Mouse (Mus musculus) megakaryocyte-erythroid progenitor cell, adult 5-6 weeks (primary cell): Measurements from ENCODE around the gene Rnf135. TPM values are rescaled to one million over a fixed set of nuclear protein-coding genes. Genes with fewer than 3 reads are reported as not detected.
"Not testable (repeated sequence)": the region's sequence is repeated elsewhere in the genome, so short reads cannot be mapped to it uniquely, and the experiment has no call there.

Experiments used
- ATAC-seq: replicated peaks from 2 replicates; pipeline ENCODE4 v1.8.0; 2016; ENCODE audit warnings: mild to moderate bottlenecking, inconsistent platforms; ENCODE audit not compliant: severe bottlenecking, poor library complexity, low FRiP score, low TSS enrichment
- total RNA-seq, 2 experiments: library from RNA; stranded (forward) in 1 of 2; stranded (reverse) in 1 of 2; fragments of 200-1000, 215-1000 nt in 1 of 2; fragments of >200 nt in 1 of 2; fragmentation: Nextera tagmentation in 1 of 2; gene quantifications; 2 replicates each; pipeline ENCODE4 v1.2.3; 2014 to 2017

The Rnf135 gene
- total RNA-seq, 2 experiments from 2014 or later, result 5.0 to 9.1 TPM

DNA sequence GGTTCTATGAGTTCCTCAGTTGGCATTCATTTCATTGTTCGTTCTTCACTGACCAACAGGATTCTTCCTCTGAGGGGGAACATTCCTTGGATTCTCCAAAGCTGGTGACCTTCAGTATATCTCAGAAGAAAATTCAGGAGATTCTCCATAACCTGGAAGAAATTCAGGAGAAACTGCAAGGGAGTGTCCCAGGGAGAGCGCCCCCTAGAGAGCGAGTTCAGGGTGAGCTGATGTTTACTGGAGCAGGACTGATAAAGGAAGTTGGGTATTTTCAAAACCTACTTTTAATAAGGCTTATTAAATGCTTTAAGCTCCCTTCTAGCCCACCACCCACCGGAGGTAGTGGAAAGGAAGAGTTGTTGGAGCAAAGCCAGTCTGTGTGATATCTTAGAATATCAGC lies 10.2 kb downstream of the Rnf135 start:
- ATAC-seq, result no peak

DNA sequence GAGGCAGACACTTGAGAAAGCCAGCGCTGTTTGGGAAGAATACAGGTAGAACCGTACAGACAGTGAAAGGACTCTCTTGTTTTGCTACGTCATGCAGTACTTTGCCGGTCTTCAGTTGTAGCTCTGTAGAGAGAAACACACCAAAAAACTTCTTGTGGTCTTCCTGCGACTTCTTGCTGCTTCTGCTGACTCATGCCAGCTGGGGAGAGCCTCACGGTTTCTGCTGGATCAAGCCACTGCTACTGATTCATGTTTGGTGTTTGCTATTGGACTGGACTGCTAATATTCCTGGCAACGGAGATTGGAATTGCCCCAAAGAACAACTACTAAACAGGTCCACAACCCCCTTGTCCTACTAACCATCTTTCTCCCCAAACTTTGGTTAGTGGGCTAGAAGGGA lies 12.7 kb downstream of the Rnf135 start:
- ATAC-seq, result no peak

DNA sequence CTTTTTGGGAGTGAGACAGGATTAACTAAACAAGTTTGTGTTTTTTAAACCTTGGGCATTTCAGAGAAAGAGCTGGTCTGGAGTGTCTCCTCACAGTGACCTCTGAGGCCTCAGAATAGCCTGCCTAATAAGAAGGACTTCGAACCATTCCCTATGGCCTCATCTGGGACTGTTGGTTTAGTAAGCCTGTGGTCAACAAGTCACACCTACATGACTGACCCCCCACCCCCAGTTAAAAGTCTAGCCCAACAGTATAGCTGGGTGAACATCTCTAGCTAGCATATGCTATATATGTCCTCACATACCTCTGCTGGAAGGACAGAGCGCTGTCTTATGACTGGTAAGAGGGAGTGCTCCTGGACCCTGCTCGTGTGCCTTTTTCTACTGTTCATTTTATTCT lies 15.7 kb downstream of the Rnf135 start:
- no peak for ATAC-seq

DNA sequence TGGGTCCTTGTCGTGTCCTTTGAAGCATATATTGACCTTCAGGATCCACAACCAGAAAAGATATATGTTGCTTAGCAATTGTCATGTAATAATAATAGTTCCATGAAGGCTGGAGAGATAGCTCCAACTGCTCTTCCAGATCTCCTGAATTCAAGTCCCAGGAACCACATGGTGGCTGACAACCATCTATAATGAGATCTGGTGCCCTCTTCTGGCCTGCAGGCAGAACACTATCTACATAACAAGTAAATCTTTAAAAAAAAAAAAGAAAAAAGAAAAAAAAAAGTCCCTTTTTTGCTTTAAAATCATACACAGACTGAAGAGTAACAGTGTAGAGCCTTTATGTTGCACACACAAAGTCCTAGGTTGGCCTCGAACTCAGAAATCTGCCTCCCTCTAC lies 16.1 kb downstream of the Rnf135 start:
- no peak for ATAC-seq

DNA sequence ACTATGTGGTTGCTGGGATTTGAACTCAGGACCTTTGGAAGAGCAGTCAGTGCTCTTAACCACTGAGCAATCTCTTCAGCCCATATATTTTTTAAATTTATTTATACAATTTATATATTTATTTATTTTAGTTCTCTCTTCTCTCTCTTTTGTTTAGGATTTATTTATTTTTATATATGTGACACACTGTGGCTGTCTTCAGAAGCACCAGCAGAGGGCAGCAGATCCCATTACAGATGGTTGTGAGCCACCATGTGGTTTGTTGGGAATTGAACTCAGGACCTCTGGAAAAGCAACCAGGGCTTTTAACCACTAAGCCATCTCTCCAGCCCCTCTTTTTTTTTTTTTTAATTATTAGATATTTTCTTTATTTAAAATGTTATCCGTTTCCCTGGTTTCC lies 16.7 kb downstream of the Rnf135 start:
- ATAC-seq, result no peak

DNA sequence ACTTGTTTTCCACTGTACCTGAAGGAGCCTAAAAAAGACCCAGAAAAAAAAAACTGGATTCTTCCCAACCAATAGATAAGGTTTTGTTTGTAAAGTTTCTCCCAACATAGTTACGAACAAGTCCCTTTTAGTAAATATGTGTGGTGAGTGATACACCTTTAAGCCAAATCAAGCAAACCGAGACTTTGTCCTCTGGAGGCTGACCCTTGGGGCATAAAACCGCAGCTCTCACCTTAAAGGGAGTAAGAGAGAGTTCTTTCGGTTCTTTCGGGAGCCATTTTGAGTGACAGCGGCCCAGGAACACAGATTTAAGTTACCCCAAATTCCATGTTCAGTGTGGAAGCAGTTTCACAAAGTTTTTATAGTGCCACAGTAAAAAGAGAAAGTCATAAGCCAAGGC lies 18.6 kb downstream of the Rnf135 start:
- ATAC-seq, result no peak

DNA sequence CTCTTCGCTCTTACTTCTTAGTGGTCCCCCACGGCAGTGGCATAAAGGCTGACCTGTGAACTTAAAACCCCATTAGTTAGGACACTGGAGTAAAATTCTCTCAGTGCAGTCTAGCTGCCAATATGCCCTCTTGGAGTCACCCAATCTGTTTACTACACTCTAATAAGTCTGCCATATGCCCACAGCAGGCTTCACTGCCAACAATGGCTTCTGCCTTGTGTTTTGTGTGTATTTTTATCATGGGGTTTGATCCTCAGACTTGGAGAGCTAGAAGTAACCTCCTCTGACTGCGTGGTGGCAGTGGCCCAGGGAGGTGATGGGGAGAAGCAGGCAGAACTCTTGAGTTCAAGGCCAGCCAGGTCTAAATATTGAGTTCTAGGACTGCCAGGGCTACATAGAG lies 20.4 kb downstream of the Rnf135 start:
- ATAC-seq, result no peak

DNA sequence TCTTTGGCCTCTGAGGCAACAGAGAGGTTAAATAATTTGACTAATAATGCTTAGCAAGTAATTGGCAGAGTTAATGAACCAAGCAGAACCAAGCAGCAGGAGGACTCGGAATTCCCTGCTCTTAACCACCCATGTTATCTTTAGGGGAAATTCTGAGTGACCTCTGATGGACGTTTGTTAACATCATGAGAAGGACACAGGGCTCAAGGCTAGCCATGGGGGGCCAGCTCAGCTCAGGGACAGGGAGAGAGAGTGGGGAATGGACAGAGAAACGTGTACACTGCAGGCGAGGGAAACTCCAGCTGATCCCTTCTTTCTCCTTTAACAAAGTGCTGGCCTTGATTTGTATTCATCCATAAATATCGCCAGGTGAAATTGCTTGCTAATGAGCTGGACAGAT lies 21.3 kb downstream of the Rnf135 start:
- ATAC-seq, result no peak

DNA sequence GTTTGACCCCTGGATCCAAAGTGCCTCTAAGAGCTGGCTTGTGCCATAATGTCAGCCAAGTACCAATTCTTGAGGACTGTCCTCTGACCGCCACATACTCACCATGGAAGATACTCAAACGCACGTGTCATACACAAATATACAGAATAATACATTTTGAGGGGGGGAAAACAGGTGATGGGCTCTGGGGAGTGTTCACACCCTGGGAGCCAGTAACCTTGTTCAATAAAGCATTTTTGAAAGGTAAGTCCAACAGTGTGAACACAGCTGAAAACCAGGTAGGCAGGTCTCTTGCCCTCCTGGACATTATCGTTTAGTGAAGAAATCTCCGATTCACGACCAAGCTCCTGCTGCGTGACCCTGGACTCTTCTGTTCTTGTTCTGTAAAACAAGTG lies 24.8 kb downstream of the Rnf135 start:
- no peak; the same call in 1 of the 2 replicates for ATAC-seq

DNA sequence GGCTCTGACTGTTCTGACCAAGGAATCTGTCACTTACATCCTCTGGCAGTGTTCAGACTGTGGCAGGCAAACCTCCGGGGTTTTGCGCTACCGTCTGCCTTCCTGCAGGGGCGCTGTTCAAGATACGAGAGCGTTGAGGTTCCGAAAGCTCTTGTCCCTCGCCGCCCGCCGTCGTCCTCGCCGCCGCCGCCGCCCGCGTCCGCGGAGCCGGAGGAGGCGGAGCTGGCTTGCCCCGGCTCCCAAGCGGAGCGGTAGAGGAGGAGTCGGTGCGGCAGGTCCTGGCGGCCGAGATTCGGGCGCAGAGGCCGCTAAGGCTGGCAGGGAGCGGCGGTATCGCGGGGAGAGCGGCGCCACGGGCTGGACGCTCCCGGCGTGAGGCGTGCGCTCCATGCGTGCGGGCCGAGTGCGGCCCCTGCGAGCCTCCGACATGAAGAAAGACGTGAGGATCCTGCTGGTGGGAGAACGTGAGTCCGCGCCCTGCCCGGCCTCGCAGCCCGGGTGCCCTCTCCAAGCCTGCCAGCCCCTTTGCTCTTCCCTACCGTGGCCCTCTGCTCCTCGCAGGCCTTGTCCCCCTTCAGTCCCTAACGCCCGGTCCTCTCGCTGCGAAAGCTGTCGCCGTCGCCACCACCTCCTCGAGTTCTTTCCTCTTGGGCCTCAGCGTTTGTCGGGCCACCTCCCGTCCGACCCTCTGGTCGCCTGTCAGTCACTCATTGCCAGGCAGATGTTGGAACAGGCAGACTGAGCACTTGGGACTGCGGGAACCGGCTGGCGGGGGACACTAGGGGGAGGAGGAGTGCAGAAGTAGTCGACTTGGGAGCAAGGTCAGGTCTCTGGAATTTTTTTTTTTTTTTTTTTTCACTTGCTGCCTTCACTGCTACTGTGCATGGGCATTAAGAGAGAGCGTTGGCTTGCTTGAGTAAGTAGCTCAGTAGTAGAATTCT lies 25.5 kb downstream of the Rnf135 start, which contains the start of gene Rhot1:
TSS of gene Rhot1 (plus strand) at position 160 of the 941 bp plus-strand sequence.
- ATAC-seq, result peak; percentile 90

DNA sequence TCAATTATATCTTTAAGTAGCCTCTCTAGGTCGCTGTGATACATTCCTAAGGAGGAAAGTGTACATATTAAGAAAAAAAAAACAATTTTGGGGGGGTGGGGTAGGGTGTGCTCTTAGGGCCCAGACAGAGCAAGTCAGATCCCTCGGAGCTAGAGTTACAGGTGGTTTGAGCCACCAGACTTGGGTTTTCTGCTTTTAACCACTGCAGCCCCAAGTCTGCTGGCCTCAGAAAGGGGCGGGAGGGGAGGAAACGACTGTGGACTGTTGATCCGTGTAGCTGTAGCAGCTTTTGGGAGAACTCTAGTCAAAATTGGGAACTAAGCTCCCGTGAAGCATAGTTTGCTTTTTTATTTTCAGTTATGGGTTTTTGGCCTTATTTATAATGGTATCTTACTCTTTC lies 26.7 kb downstream of the Rnf135 start:
- ATAC-seq, result no peak

DNA sequence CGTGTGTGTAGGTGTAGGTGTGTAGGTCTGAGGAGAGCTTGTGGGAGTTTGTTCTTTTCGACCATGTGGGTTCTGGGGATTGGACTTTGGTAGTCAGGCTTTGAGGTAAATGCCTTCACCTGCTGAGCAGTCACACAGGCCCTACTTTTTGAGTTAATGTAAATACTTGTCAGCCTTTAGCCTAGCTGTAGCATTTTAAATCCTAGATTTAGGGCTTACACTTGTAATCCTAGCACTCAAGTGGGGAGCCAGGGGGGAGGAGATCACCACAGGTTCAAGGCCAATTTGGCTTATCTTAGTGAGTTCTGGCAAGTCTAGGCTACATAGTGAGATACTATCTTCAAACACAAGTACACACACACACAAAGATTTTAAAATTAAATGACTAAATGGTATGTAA lies 28.6 kb downstream of the Rnf135 start:
- ATAC-seq, result no peak

DNA sequence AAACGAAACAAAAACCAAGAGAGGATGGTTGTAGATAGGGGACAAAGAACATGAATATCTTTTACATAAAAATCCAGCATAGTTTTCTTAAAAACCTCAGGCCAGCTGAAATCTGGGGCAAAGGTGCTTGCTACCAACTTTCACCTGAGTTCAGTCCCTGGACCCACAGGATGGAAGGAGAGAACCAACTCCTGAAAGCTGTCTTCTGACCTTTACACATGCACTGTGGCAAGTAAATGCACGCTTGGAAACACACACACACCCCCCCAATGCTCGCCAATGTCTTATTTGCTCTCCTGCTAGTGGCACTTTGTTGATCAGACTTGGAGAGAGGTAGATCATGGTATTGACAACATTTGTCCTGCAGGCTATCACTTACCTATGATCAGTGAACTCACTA lies 31.6 kb downstream of the Rnf135 start:
- no peak for ATAC-seq

DNA sequence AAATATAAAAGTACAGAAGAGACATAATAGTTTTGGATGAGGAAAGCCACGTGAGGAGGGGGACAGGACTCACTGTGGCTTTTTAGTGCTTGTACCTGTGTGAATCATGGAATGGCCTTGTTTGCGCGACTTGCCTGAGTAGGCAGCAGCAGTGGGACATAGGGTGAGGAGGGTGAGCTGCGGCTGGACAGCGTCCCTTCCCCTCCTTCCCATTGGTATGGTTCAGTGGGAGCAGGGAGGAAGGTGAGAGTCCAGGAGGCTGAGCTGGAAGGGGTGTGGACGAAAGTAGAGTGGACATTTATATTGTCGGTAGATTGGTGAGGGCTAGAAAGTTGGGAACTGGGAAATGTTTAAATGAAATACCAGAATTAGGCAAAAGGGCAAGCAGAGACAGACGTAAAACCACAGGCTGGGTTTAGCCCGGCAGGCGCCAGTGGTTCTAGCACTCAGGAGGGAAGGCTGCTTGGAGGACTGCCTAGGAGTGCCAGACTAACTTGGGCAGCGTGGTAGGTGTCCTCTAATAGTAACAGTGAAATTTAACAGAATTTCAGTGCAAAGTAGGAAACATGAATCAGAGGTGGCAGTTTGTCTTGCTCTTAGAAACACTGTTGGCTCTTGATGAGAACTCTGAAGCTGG lies 35.1 kb downstream of the Rnf135 start:
- ATAC-seq, result no peak

DNA sequence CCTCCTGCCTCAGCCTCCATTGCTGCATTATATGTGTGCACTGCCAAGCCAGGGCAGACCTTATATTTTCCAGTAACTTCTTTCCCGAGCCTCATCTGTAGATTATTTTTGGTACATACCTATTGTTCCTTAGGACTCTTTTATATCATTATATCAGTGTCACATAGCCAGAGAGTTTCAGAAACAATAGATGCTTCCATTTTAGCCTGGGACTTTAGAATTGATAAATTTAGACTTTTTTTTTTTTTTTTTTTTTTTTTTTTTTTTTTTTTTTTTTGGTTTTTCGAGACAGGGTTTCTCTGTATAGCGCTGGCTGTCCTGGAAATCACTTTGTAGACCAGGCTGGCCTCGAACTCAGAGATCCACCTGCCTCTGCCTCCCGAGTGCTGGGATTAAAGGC lies 46.4 kb downstream of the Rnf135 start:
- not testable (repeated sequence) for ATAC-seq

DNA sequence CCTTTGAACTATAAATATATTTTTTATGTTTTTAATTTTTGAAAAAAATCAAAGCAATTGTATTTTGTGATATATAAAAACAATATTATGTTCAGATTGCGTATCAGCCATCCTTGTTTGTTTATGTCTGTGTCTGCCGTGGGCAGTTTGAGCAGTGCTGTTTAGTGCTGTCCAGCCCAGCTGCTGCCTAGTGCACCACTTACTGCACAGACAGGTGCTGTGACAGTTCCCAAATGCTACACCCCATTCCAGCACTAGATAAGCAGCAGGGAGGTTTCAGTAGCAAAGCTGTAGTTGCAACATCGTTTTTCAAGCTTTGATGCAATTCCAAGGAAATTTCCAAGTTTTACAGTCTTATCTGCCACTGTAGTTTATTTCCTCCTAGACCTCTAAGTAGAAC lies 53.6 kb downstream of the Rnf135 start:
- no peak for ATAC-seq

DNA sequence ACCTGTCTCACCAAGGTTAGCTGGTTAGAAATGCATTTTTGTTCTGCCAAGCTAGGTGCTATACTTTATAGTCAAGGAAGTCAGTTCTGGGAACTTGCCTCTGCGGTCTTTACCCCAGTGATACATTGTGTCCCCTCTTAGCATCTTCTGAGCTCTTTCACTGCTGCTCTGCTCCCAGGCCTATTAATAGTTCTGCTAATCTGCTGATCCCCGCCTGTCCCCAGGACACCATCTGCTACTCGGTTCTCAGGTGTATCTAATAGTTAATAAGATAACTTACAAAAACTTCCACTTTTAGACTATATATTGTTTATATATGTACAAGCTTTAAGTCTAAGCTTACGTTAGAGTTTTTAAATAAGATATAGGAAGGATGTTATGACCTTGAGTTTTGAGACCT lies 54.7 kb downstream of the Rnf135 start:
- no peak for ATAC-seq

DNA sequence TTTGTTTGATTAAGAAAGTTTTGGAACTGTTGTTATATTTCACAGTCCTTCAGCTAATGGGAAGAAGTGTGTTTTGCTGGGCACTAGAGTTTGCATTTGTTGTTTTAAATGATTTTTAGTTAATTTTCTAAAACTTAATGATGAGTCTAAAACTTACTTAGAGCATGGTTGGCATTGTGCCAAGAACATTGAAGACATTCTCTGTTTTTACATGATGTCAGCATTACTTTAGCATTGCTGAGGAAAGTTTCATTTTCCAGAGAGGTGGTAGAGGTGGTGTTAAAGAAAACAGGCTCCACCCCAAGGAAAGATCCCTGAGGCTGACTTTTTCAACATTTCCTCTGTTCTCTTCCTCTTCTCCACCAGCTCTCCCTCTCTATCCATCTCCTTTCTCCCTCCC lies 63.4 kb downstream of the Rnf135 start:
- ATAC-seq, result no peak

DNA sequence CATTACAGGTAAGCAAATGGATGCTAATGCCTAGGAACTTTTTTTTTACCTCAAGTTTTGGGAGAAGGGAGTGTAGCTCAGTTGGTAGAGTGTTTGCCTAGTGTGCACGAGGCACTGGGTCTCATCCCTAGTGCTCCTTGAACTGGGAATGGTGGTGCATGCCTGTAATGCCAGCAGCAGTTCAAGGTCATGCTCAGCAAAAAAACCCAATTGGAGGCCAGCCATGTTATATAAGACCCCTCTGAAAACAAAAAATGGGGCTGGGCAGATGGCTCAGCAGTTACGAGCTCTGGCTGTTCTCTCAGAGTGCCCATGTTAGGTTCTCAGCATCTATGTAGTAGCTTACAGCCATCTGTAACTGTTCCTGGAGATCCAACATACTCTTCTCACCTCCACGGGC lies 64.9 kb downstream of the Rnf135 start:
- no peak for ATAC-seq
